Mouse (Mus musculus): ENCODE measurements around the gene Rnf126.

The Rnf126 gene

DNA sequence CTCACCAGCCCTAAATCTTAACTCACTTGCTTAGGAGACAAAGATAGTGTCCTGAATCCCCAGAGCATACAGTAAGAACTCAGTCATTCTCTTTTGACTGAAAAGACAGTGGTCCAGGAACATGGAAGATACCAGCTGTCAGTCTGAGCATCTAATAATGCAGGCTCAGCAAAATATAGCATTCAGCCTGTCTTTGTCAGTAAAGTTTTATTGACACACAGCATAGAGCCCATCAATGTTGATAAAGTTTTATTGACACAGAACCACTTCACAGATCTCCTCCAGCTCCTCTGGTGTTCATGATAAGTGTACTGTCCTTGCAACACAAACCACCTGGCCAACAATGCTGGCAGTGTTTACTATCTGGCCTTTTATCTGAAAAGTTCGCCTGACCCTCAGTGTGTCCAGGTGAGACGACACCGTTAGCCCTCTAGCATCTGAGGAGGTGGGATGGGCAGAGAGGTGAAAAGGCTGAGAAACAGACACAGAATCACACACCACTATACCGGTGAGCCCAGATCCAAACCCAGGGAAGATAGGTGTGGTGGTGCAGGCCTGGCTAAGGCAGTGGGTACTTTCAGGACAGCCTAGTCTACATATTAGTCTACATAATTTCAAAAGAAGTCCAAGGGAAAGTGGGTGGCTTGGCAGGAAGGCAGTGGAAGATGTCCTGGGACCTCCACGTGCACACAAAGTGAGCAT, 25.7 kb upstream of the Rnf126 start:
- no peak for DNase-seq

DNA sequence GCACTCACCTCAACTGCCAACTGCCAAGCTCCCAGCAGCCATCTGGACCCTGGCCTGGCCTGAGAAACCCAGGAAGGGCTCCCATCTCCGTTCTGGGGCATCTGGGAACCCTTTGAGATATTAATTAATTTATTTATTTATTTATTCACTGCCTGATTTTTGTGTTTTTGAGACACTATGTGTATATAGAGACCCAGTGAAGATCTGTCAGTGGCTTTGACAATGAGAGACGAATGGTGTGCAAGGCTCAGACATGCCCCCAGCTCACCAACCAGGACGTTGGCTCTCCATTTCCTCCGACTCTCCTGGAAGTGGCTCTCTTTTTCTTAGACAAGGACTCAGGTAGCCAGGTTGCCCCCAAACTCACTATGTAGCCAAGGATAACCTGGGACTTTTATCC, 24.1 kb upstream of the Rnf126 start, which contains the start of gene Prss57:
Gene Prss57, minus strand, starts transcription at position 101 of the 400 bp plus-strand sequence.
- no peak for DNase-seq

DNA sequence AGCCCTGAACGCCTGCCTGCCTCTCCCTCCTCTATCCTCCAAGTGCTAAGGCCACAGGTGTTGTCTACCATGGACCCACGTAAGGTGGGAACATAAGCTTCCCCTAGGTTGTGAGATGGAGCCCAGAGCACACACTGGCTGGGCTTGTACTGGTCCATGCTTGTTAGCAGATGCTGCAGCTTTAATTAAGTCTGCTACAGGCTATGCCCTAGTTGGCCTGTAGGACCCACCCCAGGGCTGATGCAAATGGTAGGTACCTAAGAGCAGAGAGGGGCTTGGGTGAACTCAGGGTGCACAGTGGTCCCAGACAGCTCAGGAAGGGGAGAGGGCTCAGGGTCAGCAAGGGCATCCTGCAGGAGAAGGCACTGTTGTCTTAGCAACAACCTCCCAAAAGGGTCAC, 22.8 kb upstream of the Rnf126 start:
- DNase-seq = no peak

DNA sequence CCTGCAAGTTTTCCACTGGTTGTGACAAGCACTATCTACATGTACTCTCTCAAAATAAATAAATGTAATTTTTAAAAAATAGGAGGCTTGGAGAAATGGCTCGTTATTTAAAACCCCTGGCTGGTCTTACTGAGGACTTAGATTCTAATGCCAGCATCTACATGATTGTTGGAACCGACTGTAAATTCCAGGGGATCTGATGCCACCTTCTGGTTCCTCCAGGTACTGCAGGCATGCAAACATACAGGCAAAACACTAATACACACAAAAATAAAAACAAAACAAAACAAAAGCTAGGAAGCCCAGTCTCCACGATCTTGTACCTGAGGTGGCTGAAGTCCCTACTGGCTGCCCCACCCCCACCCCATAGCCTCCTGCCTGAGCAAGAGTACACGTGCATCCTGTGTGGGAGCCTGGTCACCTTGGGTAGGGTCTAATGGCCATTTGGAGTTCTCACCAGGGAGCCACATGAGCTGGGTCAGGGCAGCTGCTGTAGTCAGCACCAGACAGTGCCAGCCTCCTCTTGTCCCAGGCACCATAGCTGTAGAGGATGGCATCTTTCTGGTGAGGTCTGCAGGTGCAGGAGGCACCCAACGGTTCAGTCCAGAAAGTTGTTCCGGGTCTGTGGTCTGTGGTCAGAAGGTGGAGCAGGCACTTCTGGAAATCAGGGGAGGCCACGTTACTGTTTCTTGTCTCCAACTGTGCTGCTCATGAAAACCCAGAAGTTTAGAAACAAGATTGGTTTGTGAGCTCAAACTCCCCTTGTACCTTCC, 21.8 kb upstream of the Rnf126 start:
- no peak for DNase-seq

DNA sequence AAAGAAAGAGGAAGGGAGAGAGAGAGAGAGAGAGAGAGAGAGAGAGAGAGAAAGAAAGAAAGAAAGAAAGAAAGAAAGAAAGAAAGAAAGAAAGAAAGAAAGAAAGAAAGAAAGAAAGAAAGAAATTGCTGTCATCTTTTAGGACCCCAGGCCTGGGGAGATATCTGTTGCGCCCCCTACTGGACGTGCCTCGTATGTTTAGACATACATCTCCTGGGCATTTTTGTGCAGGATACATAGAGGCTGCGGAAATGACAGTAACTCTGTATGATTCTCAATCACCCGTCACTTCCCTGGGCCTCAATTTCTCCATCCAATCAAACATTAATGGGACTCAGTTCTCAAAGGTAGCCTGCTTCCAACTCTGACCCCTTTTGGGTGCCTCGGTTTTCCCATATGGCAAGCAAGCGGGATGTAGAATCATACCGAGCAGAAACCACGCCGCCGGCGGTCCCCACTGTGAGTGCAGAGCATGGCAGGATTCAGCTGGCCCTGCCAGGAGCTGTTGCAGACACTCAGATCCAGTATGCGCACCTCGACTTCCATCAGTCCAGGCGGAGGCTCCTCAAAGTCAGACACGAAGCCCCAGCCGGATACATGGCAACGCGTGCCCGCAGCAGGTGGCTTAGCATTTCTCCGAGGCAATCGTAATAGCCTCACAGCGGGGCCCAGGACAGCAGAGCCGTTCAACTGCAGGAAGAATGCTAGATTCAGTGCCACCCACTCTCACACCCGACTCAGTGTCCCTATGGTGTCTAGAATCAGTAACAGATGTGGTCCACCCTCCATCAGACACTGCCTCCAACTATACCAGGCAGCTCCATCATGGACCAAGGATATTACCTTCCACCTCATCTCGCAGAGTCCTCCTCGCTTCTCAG, 17.4 kb upstream of the Rnf126 start:
- DNase-seq = no peak

DNA sequence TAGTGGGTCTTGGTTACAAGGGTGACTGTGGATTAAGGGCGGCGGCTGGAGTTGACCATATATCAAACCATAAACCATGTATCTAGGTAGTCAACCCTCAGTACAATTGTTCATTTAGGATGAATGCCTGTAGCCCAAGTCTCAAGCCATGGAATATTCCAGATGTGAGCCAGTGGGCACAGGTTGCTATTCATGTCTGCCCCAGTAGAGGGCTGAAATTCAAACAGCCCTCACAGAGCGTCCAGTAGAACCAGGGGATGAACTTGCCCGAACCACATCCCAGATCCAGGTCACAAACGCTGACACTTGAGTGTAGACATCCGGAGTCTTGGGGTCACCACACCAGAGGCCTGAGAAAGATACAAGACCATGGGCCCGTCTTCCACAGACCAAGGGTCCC, 16.3 kb upstream of the Rnf126 start:
- no peak for DNase-seq

DNA sequence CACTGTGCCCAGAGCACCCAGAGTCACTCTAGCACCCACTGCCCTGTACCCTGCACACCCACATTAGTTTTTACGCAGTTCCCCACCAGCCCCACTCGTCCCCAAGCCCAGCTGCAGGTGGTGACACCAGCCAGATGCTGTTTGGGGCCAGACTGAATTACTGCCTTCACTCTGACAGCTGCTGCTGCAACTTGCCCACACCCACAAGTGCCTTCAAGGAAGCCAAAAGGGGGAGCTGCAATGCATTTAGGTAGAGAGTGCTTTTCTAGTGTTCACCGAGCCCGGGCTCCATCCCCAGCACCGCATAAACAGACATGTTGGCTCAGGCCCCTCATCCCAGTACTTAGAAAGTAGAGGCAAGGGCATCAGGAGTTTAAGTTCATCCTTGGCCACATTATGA, 15.2 kb upstream of the Rnf126 start:
- DNase-seq = no peak

DNA sequence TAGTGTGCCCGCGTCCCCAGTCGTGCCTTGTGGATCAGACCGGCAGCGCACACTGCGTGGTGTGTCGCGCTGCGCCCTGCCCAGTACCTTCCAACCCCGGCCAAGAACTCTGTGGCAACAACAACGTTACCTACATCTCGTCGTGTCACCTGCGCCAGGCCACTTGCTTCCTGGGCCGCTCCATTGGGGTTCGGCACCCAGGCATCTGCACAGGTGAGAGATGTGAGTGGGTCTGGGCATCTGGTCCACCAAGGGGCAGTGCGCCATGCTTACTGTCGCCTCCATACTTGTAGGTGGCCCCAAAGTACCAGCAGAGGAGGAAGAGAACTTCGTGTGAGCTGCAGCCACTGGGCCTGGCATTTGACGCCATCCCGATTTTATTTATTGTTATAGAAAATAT, 14.4 kb upstream of the Rnf126 start:
- DNase-seq = no peak

DNA sequence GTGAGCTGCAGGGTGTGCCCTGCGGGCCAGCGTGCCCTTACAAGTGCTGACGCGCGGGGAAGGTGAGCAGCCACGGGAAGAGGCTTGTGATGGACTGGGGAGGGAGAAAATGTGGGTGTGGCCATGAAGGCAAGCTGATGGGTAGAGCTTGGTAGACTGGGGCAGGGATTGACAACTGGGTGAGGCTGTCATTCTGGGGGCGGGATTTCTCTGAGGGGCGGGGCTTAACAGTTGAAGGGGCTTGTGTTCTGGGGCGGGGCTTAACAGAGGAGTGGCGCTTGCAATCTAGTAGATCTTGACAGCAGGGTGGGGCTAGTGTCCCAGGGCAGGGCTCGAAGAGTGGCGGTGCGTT, 13.9 kb upstream of the Rnf126 start:
- DNase-seq = no peak

DNA sequence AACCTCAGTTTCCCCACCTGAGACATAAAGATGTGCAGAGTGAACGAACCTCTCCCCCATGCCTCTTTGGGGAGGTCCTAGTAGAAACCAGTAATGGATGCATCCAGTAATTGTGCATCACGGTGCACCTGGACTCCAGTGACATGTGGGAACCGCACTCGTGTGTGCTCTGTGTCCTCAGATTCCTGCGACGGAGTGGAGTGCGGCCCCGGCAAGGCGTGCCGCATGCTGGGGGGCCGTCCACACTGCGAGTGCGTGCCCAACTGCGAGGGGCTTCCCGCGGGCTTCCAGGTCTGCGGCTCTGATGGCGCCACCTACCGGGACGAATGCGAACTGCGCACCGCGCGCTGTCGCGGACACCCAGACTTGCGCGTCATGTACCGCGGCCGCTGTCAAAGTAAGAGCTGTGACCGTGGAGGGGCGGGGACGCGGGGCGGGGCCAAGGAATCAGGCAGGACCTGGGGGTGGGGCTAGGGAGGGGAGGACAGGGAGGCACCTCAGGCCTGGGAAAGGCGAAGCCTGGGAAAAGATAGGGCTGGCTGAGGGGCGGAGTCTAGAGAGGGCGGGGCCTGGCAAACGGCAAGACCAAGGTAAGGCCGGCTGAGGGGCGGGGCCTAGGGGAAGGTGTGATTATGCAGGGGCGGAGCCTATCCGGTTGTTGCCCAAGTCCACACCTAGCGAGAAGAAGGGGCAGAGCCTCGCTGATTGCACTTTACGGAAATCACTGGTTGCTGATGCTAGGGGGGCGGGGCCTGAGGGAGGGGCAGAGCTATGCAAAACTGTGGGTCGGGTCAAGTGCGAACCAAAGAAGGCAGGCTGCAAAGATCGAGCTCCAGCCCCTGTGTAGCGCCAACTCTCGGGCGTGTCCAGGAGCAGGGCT, 13.3 kb upstream of the Rnf126 start:
- peak; percentile 99 for DNase-seq

DNA sequence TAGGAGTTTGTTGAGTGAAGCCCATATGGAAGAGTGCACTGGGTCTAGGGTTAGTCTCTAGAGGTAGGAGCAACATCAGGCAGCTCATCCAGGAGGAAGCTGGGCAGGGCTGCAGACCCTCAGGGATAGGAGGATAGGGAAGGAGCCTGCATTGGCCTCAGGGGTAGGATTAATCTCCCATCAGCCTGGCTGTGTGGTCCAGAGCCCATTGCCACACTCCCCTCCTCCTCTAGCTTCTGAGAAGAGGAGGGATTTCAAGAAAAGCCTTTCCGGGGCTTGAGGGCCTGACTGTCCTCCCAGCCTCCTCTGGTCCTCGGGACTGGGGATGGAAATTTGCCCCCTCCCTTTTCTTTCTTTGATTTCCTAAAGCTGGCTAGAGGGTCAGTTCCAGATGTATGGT, 12.4 kb upstream of the Rnf126 start:
- DNase-seq = no peak

DNA sequence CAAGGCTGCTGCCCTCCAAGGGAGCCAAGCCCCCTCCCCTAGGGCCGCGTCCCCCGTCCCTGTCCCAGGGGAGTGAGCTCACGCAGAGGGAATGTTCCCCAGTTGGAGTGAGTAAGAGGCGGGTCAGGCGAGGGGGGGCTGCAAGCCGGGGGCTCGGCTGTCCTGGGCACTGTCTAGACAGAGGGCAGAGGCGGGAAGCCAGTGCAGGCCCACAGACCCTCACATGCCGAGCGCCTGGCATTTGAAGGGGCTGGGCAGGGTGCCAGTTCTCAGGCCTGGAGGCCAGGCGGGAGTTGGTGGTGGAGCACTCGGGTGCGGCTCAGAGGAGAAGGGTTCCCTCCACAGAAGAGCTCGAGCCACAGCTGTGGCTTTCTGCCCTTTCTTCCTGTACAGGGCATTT, 11.3 kb upstream of the Rnf126 start:
- DNase-seq = peak; percentile 72

DNA sequence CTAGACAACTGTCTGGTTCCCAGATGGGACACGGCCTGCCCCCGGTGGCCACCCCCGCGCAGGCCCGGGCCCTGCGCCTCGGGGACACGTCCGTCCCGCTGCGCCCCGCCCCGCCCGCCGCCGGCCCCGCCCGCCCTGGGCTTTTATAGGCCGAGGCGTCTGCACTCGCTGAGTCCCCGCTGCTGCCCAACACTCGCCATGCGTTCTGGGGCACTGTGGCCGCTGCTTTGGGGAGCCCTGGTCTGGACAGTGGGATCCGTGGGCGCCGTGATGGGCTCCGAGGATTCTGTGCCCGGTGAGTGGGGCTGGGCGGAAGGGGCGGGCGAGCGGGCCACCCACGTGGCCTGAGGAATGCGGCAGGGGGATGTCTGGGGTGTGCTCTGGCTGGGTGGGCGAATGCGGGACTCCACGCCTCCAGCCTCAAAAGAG, 10.4 kb upstream of the Rnf126 start, which contains the start of gene Fstl3:
Gene Fstl3, plus strand, starts transcription at position 170 of the 429 bp plus-strand sequence.
- no peak for DNase-seq

DNA sequence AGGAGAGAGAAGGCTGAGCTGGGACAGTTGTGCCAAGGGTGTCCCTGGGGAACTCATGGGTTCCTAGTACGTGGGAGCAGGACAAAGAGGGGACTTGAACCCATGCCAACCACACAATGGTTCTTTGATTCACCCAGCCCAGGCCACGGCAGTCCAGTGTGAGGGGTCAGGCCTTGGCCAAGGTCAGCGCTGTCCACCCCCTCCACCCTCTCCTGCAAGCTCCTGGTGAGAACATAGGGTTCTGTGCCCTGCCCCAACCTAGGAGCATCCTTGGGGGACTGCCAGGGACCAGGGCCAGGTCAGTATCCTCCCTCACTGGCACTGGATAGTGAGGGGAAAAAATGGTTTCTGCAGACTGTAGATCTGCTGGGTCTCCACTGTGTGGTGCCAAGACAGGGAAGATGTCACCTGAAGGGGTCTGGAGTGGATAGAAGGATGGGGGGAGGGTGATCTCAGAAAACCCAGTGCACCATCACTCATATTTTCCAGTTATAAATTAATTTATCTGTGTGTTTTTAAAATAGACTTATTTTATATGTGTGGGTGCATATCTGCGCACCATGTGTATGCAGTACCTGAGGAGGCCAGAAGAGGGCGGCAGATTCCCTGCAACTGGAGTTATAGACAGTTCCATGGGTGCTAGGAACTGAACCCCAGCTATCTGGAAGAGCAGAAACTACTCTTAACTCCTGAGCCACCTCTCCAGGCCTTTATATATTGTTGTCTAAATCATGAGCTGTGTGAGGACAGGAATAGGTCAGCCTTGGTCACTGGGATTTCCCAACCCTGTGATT, 7.9 kb upstream of the Rnf126 start:
- DNase-seq = no peak

DNA sequence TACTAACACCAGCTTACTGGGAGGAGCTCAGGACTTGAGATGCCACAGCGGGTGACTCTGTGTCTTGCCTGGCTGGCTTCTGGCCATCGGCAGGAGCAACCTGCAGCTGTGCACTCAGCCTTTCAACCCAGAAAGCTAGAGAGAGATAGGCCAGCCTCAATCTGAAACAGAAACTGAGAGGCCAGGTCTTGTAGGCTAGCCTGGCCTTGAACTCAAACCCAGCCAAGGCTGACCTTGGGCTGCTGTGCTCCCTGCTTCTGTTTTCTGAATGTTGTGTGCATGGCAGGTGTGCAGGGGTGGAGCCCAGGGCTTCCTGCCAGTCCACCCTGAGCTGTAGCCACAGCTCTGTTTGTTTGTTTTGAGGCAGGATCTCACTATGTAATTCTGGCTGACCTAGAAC, 6.5 kb upstream of the Rnf126 start:
- no peak for DNase-seq

DNA sequence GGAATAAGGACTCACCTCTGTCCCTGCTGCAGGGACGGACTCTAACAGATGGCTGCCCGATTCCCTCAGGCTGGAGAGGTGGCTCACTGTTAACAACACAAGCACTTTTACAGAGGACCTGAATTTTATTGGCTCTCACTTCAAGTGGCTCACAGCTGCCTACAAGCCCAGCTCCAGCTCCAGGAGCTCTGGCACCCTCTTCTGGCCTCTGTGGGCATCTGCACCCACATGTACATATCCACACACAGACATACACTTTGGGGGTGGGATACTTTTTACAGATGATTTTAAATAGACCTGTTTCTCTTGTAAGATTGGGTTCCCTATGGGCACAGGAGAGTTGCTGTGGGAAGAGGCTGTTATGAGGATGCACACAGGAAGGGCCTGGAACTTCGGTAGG, 5.6 kb upstream of the Rnf126 start:
- no peak for DNase-seq

DNA sequence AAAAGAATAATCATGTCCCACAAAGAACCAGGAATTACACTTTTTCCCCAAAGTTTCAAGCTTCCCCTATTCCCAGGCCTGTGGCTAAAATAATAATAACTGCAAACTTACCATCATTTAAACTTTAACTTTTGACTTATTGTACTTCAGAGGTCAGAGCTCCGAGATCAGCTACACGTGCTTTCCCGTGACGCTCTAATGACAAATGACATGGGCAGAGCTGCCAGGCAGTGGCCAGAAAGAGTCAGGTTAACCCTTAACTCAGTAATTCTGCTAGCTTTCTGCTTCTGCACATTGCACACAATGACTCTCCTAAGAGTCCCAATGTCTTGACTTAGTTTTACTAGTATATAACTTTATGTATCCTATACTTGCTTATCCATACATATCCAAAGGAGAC, 2.6 kb upstream of the Rnf126 start:
- no peak for DNase-seq

DNA sequence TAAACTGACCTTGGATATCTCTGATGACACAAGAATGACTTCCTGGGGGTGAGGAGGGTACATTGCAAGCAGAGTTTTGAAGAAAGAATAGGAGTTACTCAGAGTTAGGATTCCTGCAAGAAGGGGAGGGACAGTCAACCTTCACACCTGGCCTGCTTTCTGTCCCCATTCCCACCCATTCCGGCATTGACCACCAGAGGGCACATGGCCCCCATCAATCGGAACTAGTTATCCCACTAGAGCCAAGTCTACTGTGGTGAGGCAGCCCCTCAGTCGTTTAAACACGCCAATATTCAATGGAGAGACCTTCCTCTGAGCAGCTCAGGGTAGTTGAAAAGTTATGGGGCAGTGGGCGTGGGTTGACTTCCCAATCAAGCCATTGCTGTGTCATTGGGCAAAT, 1.6 kb upstream of the Rnf126 start:
- DNase-seq = peak; percentile 81

DNA sequence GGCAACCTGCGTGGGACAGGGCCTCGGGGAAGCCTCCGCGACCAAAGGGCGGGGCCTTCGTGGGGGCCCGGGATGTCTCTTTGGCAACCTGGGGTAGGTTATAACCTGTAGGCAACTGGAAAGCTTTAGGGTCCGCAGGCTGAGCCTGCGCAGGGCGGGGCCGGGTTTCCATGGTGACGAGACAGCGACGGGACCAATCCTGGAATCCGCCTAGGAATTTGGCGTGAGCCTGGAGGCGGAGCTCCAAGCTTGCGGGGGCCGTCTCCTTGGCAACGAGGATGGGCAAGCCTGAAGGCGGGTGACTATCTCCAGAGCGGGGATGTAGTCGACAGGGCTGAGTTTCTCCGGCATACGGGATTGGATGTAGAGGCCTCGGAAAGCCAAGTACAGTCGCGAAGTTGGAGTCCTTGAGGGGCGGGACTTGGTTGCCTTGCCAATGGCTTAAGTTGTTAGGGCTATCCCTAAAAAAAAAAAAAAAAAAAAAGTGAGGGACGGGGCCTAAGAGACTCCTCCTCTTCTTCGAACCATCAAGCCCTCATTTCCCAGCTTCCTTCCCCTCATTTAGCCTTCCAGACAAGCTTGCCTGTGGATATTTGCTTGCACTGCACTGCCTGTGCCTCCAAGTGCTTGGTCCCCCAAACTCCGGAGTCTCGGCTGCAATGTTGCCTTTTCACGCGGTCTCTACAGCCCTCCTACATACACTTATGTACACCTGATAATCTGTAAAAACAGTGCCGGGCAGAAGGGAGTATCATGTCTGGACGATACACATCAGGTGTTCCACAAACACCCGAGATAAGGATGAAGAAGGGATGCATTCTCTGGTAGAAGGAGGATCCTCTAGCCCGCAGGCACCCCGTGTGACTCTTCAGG, 856 bp upstream of the Rnf126 start:
- DNase-seq = peak; percentile 96

DNA sequence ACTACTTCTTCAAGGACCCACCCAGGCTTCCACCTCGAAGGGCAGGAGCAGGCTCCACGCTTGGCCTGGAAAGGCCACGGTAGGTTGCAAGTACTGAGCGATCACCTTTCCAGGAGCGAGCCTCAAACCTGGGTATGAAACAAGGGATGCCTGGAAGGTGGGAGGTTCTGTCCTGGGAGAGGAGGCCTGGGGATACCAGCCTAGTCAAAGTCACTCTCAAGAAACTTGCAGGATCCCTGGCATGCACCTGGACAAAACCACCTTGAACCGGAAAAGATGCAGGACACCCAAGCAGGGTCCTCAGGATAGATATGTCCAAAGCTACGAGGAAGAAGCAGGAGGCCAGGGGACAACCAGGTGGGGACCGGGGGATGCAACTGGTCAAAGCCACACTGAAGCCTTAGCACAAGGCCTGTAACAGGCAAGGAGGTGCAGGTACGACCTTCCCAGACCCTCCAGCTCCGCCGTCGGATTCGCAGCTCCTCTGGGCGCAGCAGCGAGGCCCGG, 698 bp downstream of the Rnf126 start:
- no peak for DNase-seq
